Mouse (Mus musculus) Patski (cell line): ENCODE data around the gene Gad2. TPM values are rescaled to one million over a fixed set of nuclear protein-coding genes. Genes with fewer than 3 reads are reported as not detected.
"Not testable (repeated sequence)": the region's sequence is repeated elsewhere in the genome, so short reads cannot be mapped to it uniquely, and the experiment has no call there.

ENCODE experiments used
- ATAC-seq: fragments of 100-300 bp; one replicate; pipeline ENCODE4 v1.8.0; 2021
- CTCF ChIA-PET: fragments of 350-600 bp; sonication (Branson Sonifier 250); formaldehyde crosslinking; loops from one replicate; lab custom pipeline; 2022; ENCODE audit warnings: inconsistent platforms; lab: Charles Lee
- POLR2A ChIA-PET: fragments of 350-600 bp; sonication (Branson Sonifier 250); formaldehyde crosslinking; loops from one replicate; lab custom pipeline; 2022; ENCODE audit warnings: antibody characterized with exemption, inconsistent platforms; lab: Charles Lee
- DNase-seq: peaks from one replicate; pipeline ENCODE4 v3.0.0-alpha.2; 2011; ENCODE audit warnings: low read depth, low spot score
- H3K27me3 ChIP-seq: fragments of 371-371 bp; one replicate; pipeline ENCODE4 v1.5.1; 2021
- CTCF ChIP-seq: fragments of 100-300 bp; IDR thresholded peaks from one replicate; pipeline ENCODE4 v1.5.1; 2021
- in situ Hi-C: fragments of 300-500 bp; cut with MboI; formaldehyde crosslinking; loops from 3 replicates; pipeline ENCODE4 v1.11.1; 2018; ENCODE audit warnings: low pct_unique_long_range_greater_than_20kb, mixed read lengths
- polyA plus RNA-seq: library from polyadenylated mRNA; unstranded; gene quantifications from one replicate; pipeline ENCODE4 v1.2.3, GENCODE M21; 2021

Gad2 gene
- not detected for polyA plus RNA-seq

DNA sequence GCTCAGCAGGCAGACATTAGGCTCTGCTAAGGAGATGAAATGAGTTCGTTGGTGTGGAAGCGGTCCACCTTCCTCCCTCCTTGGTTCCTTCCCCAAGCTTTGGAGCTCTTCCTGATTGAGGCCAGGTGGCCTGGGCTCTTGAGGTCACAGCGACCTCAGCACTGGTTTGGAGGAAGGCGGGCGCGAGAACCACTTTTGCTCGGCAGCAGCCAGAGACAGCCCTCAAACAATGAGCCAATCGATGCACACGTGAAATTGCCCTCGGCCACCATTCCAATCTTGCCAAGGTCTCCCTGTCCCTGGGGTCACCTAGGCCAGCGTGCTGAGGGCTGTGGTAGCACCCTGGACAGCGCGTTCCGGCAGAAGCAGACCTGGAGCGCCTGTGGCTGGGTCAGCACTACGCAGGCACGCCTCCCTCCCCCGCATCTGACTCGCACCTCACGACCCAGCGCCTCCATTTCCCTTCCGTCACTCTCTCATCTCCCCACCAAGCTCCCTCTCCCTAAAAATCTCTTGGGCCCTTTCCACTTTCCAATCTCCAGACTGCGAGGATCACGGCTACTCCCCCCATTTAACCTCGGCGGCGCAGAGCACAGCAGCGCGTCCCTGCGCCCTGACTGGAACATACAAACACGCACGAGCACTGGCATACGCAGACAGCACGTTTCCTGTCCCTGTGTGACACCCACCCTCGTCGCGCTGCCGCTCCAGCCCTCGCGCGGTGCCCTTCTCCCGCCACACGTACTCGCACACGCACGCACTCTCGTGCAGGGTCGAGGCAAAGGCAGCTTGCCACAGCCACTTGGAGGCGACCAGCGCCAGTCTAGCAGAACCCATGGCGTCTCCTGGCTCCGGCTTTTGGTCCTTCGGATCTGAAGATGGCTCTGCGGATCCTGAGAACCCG lies at the start of gene Gad2:
Gene Gad2, plus strand, starts transcription at position 378 of the 904 bp plus-strand sequence.
- POLR2A ChIA-PET = no interaction called here
- no peak for ATAC-seq
- in situ Hi-C loops = no loop called here
- peaks cover 47% of the 10 kb centered on the region for H3K27me3 ChIP-seq
- CTCF ChIA-PET = no interaction called here
- no peak for DNase-seq
- TF ChIP-seq CTCF = no peak

DNA sequence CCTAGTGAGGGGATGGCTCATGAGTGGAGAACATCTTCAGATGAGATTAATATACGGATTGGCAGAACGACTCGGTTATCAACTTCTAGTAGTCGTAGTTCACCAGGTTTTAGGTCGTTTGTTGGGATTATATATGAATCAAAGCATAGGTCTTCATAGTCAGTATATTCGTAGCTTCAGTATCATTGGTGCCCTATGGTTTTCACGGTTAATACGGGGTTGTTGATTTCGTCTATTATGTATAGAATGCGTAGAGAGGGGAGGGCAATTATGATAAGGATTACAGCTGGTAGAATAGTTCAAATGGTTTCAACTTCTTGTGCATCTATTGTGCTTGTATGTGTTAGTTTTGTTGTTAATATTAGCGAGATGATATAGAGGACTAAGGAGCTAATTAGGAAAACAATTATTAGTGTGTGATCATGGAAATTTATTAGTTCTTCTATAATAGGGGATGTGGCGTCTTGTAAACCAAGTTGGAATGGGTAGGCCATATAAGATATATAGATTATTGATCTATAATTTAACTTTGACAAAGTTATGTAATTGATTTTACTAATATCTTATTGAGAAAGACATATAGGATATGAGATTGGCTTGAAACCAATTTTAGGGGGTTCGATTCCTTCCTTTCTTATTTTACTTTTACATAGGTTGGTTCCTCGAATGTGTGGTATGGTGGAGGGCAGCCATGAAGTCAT lies 34.4 kb upstream of the Gad2 start:
- H3K27me3 ChIP-seq, DNase-seq, CTCF ChIA-PET, POLR2A ChIA-PET, in situ Hi-C loops: not testable (repeated sequence)
- peak; percentile 83 for ATAC-seq

DNA sequence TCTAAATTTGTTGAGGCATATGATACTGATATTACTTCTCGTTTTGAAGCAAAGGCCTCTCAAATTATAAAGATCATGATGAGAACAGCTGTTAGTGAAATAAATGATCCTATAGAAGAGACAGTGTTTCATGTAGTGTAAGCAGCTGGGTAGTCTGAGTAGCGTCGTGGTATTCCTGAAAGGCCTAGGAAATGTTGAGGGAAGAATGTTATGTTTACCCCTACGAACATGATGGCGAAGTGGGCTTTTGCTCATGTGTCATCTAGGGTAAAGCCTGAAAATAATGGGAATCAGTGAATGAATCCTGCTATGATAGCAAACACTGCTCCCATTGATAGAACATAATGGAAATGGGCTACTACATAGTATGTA lies 33.8 kb upstream of the Gad2 start:
- ATAC-seq, POLR2A ChIA-PET, in situ Hi-C loops, CTCF ChIA-PET, H3K27me3 ChIP-seq: not testable (repeated sequence)
- peak; percentile 53 for DNase-seq

DNA sequence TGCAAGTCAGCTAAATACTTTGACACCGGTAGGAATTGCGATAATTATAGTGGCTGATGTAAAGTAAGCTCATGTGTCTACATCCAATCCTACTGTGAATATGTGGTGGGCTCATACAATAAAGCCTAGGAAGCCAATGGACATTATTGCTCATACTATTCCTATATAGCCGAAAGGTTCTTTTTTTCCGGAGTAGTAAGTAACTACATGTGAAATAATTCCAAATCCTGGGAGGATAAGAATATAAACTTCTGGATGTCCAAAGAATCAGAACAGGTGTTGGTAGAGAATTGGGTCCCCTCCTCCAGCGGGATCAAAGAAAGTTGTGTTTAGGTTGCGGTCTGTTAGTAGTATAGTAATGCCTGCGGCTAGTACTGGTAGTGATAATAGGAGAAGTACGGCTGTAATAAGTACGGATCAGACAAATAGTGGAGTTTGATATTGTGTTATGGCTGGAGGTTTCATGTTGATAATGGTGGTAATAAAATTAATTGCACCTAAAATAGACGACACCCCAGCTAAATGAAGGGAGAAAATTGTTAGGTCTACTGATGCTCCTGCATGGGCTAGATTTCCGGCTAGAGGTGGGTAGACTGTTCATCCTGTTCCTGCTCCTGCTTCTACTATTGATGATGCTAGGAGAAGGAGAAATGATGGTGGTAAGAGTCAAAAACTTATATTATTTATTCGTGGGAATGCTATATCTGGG lies 33.2 kb upstream of the Gad2 start:
- CTCF ChIA-PET, DNase-seq, H3K27me3 ChIP-seq, POLR2A ChIA-PET, in situ Hi-C loops: not testable (repeated sequence)
- ATAC-seq = peak; percentile 80

DNA sequence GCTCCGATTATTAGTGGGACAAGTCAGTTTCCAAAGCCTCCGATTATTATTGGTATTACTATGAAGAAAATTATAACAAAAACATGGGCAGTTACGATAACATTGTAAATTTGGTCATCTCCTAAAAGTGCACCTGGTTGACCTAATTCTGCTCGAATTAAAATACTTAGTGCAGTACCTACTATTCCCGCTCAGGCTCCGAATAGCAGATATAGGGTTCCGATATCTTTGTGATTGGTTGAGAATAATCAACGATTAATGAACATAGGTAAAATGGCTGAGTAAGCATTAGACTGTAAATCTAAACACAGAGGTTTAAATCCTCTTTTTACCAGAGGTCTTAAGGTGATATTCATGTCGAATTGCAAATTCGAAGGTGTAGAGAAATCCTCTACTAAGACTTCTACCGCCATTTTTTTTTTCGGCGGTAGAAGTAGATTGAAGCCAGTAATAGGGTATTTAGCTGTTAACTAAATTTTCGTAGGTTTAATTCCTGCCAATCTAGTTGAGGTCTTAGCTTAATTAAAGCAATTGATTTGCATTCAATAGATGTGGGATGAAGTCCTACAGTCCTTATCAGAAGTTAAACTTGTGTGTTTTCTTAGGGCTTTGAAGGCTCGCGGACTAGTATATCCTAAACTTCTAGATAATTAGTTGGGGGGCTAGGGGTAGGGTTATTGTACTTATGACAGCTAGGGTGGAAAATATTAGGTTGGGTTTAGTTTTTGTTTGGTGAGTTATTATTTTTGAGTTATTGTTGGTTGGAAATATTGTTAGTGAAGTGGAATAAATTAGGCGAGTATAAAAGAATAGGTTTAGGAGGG lies 32.4 kb upstream of the Gad2 start:
- POLR2A ChIA-PET, DNase-seq, CTCF ChIA-PET, in situ Hi-C loops, H3K27me3 ChIP-seq: not testable (repeated sequence)
- ATAC-seq = peak; percentile 88

DNA sequence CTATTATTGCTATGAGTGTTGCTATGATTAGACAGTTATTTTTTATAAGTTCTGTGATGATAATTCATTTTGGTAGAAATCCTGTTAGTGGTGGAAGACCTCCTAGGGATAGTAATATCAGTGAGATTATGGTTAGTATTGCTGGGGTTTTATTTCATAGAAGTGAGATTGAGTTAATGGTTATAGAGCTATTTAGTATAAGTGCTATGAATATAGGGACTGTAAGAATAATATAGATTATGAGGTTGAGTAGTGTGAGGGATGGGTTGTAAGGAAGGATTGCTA lies 31.9 kb upstream of the Gad2 start:
- DNase-seq (no peak), ATAC-seq (no peak)
- in situ Hi-C loops = no loop called here
- H3K27me3 ChIP-seq = no peaks in the 10 kb centered on the region
- CTCF ChIA-PET = no interaction called here
- POLR2A ChIA-PET = no interaction called here
- no peak for TF ChIP-seq CTCF

DNA sequence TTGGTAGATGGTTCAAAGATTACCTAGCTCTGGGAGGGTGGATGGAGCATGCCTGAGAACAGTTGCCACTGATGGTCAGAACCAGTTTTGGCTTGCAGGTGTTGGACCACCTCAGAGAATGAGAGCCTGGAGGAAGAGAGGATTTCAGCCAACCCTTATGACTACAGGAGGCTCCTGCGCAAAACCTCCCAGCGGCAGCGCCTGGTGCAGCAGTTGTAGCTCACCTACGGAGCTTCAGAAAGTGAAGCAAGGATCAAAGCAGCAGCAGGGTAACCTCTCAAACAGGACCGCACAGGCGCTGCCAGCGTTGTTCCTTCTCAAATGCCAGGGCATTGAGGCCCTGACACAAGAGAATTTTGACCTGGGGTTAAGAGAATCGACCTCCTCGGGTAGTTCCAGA lies 4.1 kb upstream of the Gad2 start:
- DNase-seq = no peak
- ChIA-PET POLR2A (no interaction called here), CTCF (no interaction called here)
- in situ Hi-C loops = no loop called here
- no peak for ATAC-seq
- H3K27me3 ChIP-seq = peaks cover 10% of the 10 kb centered on the region
- TF ChIP-seq CTCF = no peak

DNA sequence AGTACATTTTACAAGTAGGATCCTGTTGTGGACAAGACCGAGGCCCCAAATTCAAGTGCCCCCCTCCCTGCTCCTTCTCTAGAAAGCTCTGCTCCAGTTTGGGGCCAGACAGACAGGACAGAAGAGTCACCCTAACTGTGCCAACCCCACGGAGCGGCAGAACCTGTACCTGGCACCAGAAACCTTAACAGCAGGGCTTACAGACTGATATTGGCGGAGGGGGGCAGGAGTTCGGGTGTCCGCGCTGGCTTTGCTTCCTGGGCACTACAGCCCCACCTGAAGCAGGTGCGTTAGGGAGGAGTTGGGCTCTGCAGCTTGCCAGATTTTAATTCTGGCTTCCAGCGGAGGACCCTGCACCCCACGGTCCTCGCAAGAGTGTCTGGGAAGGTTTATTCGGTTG lies 2.6 kb upstream of the Gad2 start:
- POLR2A ChIA-PET = no interaction called here
- no peak for TF ChIP-seq CTCF
- H3K27me3 ChIP-seq = peaks cover 25% of the 10 kb centered on the region
- ATAC-seq (no peak), DNase-seq (no peak)
- in situ Hi-C loops = no loop called here
- CTCF ChIA-PET = no interaction called here

DNA sequence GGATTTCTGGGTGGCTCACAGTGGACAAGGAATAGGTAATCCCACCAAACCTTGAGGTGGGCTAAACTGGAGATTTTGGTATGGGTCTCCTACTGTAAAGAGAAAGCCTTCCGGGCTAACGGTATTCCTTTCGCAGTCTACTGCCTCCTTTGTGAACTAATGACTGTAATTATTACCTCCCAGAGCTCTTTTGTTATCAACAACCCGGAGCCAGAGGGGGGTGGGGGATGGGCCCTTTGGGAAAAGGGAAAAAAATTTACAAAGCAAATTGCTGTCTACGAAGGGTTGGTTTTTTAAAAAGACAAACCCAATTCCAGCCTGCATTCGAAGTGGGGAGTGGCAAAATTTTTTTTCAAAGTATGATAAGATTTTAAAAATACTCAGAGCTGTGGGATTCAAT lies 2.0 kb upstream of the Gad2 start:
- TF ChIP-seq CTCF = no peak
- in situ Hi-C loops = no loop called here
- ATAC-seq (no peak), DNase-seq (no peak)
- ChIA-PET POLR2A (no interaction called here), CTCF (no interaction called here)
- peaks cover 31% of the 10 kb centered on the region for H3K27me3 ChIP-seq

DNA sequence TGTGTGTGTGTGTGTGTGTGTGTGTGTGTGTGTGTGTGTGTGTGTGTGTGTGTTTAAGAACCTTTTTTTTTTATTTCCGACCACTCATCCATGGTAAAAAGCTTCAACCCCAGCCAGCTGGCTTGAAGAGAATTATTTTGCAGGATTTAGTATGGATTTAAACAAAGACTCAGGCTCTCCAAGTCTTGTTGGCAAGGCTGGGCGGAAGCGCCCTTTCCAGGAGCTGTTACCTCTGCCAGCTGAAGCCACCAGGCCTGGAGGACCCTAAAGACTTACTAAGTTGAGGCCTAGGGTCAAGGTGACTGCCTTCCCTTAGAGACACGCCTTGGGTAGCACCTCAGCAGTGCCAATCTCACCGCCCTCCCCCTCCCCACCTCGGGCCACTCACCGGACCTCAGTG lies 1.5 kb upstream of the Gad2 start:
- POLR2A ChIA-PET = interaction anchor here (0.6 kb wide), 1 partner anchor 99 kb away, joined by 3 read pairs; no protein-coding TSS in a partner anchor
- DNase-seq (no peak), ATAC-seq (no peak)
- CTCF ChIA-PET = no interaction called here
- peaks cover 32% of the 10 kb centered on the region for H3K27me3 ChIP-seq
- no peak for TF ChIP-seq CTCF
- in situ Hi-C loops = no loop called here
